In the genomic region with DNA sequence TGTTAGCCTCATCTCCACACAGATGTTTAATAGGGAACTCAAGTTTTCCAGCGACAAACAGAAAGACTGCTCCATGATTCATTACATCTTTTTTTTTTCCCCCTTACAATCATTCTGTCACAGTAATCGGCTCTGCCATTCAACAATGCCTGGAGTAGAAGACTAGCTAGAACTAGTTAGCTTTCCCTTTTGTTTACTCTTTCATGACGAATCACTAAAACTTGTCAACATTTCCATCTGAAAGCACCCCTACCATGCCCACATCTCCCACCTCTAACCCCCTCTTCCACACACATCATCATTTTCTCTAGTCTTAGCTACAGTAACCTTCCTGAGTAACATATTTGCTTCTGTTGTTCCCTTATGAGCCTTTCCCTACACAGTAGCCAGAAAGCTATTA, we compare ENCODE assay signal across 15 mouse cellular contexts.
"Had no signal": no experiment of that assay in that cellular context is flagged by ENCODE, and none has a peak within 500 bp of the region (broad histone marks: within the 10 kb centered on the region; RNA-seq: fewer than 3 reads in every experiment).

No protein-coding gene starts in this region.

- H3K4me3 ChIP-seq: lung, embryonic 15.5 days; megakaryocyte, embryonic 14.5 days; midbrain, embryonic 13.5 days; midbrain, embryonic 15.5 days; neural tube, embryonic 12.5 days; stomach, embryonic 15.5 days had no signal

- DNase-seq: lung, adult 2 months; lung, postnatal 14 days; lung, postnatal 36 days; right cerebral cortex, postnatal 14 days; thymus, adult 2 months; thymus, postnatal 25 days; thymus, postnatal 4 days had no signal

- H3K27ac ChIP-seq: lung, embryonic 15.5 days; macrophage; midbrain, embryonic 13.5 days; midbrain, embryonic 15.5 days; neural tube, embryonic 12.5 days; stomach, embryonic 15.5 days; stomach, postnatal 0 days had no signal

- H3K4me1 ChIP-seq: megakaryocyte, embryonic 14.5 days; midbrain, embryonic 15.5 days; neural tube, embryonic 12.5 days had no signal

- H3K36me3 ChIP-seq: lung, embryonic 15.5 days; midbrain, embryonic 13.5 days; midbrain, embryonic 15.5 days; neural tube, embryonic 12.5 days; stomach, embryonic 15.5 days had no signal

- H3K9me3 ChIP-seq: lung, embryonic 15.5 days; midbrain, embryonic 13.5 days; midbrain, embryonic 15.5 days; neural tube, embryonic 12.5 days; stomach, embryonic 15.5 days had no signal

- H3K27me3 ChIP-seq: lung, embryonic 15.5 days; midbrain, embryonic 13.5 days; midbrain, embryonic 15.5 days; neural tube, embryonic 12.5 days; stomach, embryonic 15.5 days had no signal
